Mouse (Mus musculus): ENCODE results near the gene Nfkbil1. TPM values are rescaled to one million over a fixed set of nuclear protein-coding genes. Genes with fewer than 3 reads are reported as not detected.

The Nfkbil1 gene
- polyA plus RNA-seq (2017; shearing (Covaris generic)), result 23.1 TPM

GRCm38 (mm10) chr17:35235614-35236389 is at the start of gene Nfkbil1:
Gene Nfkbil1, minus strand, starts transcription at chr17:35235792.

GRCm38 (mm10) chr17:35262664-35263522 is 27.3 kb upstream of the Nfkbil1 start, which contains the start of gene H2-D1:
Gene H2-D1, plus strand, starts transcription at chr17:35262730.

GRCm38 (mm10) chr17:35241305-35242014 is 5.9 kb upstream of the Nfkbil1 start, which contains the start of gene Ddx39b:
Gene Ddx39b, plus strand, starts transcription at chr17:35241746.

GRCm38 (mm10) chr17:35233114-35233980 is 2.2 kb downstream of the Nfkbil1 start, which contains the start of gene Atp6v1g2:
Gene Atp6v1g2, plus strand, starts transcription at chr17:35233660.

GRCm38 (mm10) chr17:35220156-35220952 is 15.2 kb downstream of the Nfkbil1 start, which contains the start of gene Gm16181:
Gene Gm16181, plus strand, starts transcription at chr17:35220834.

GRCm38 (mm10) chr17:35204494-35205379 is 30.9 kb downstream of the Nfkbil1 start, which contains the start of gene Lta:
Gene Lta, minus strand, starts transcription at chr17:35205351.

GRCm38 (mm10) chr17:35201787-35202186 is 33.8 kb downstream of the Nfkbil1 start, which contains the start of gene Tnf:
Gene Tnf, minus strand, starts transcription at chr17:35202007.

GRCm38 (mm10) chr17:35193881-35194843 is 41.4 kb downstream of the Nfkbil1 start, which contains the start of gene Ltb:
Gene Ltb, plus strand, starts transcription at chr17:35194439.

GRCm38 (mm10) chr17:35187959-35188610 is 47.5 kb downstream of the Nfkbil1 start, which contains the start of gene Lst1:
Gene Lst1, minus strand, starts transcription at chr17:35188439.

GRCm38 (mm10) chr17:35175968-35176367 is 59.6 kb downstream of the Nfkbil1 start, which contains the start of gene Aif1:
Gene Aif1, minus strand, starts transcription at chr17:35176068.

Other genes with a start within 250 kb of the Nfkbil1 start
- gene Vars, start 234.8 kb downstream of the Nfkbil1 start, polyA plus RNA-seq (2017; shearing (Covaris generic)), result 276 TPM
- 0.44 TPM for gene Vwa7, start 219.2 kb downstream of the Nfkbil1 start, polyA plus RNA-seq (2017; shearing (Covaris generic))
- gene Sapcd1, start 207.8 kb downstream of the Nfkbil1 start, polyA plus RNA-seq (2017; shearing (Covaris generic)), result 4.4 TPM
- 1.5 TPM for gene Msh5, start 189.0 kb downstream of the Nfkbil1 start, polyA plus RNA-seq (2017; shearing (Covaris generic))
- 611 TPM for gene Clic1, start 185.8 kb downstream of the Nfkbil1 start, polyA plus RNA-seq (2017; shearing (Covaris generic))
- gene Ddah2, start 176.8 kb downstream of the Nfkbil1 start, polyA plus RNA-seq (2017; shearing (Covaris generic)), result 2.5 TPM
- not detected for gene Ly6g6c, start 170.4 kb downstream of the Nfkbil1 start, polyA plus RNA-seq (2017; shearing (Covaris generic))
- not detected for gene Mpig6b, start 169.6 kb downstream of the Nfkbil1 start, polyA plus RNA-seq (2017; shearing (Covaris generic))
- gene Ly6g6e, start 158.9 kb downstream of the Nfkbil1 start, polyA plus RNA-seq (2017; shearing (Covaris generic)), result not detected
- gene Ly6g6d, start 157.7 kb downstream of the Nfkbil1 start, polyA plus RNA-seq (2017; shearing (Covaris generic)), result not detected
- not detected for gene Ly6g6f, start 150.2 kb downstream of the Nfkbil1 start, polyA plus RNA-seq (2017; shearing (Covaris generic))
- gene Abhd16a, start 146.5 kb downstream of the Nfkbil1 start, polyA plus RNA-seq (2017; shearing (Covaris generic)), result 86.4 TPM
- gene Ly6g5c, start 127.5 kb downstream of the Nfkbil1 start, polyA plus RNA-seq (2017; shearing (Covaris generic)), result not detected
- 2.4 TPM for gene Ly6g5b, start 120.4 kb downstream of the Nfkbil1 start, polyA plus RNA-seq (2017; shearing (Covaris generic))
- 62.3 TPM for gene Gpank1, start 114.3 kb downstream of the Nfkbil1 start, polyA plus RNA-seq (2017; shearing (Covaris generic))
- gene Csnk2b, start 113.7 kb downstream of the Nfkbil1 start, polyA plus RNA-seq (2017; shearing (Covaris generic)), result 279 TPM
- 5.5 TPM for gene D17H6S53E, start 109.4 kb downstream of the Nfkbil1 start, polyA plus RNA-seq (2017; shearing (Covaris generic))
- gene Apom, start 103.7 kb downstream of the Nfkbil1 start, polyA plus RNA-seq (2017; shearing (Covaris generic)), result not detected
- 48.9 TPM for gene Bag6, start 100.6 kb downstream of the Nfkbil1 start, polyA plus RNA-seq (2017; shearing (Covaris generic))
- gene Prrc2a, start 70.9 kb downstream of the Nfkbil1 start, polyA plus RNA-seq (2017; shearing (Covaris generic)), result 17.8 TPM
- gene Aif1, start 59.7 kb downstream of the Nfkbil1 start, polyA plus RNA-seq (2017; shearing (Covaris generic)), result 7.4 TPM
- 9.5 TPM for gene Lst1, start 47.4 kb downstream of the Nfkbil1 start, polyA plus RNA-seq (2017; shearing (Covaris generic))
- 1,703 TPM for gene Ltb, start 41.4 kb downstream of the Nfkbil1 start, polyA plus RNA-seq (2017; shearing (Covaris generic))
- 46.9 TPM for gene Tnf, start 33.8 kb downstream of the Nfkbil1 start, polyA plus RNA-seq (2017; shearing (Covaris generic))
- 140 TPM for gene Lta, start 30.4 kb downstream of the Nfkbil1 start, polyA plus RNA-seq (2017; shearing (Covaris generic))
- gene Gm16181, start 15.0 kb downstream of the Nfkbil1 start, polyA plus RNA-seq (2017; shearing (Covaris generic)), result 1.6 TPM
- 8.7 TPM for gene Atp6v1g2, start 2.1 kb downstream of the Nfkbil1 start, polyA plus RNA-seq (2017; shearing (Covaris generic))
- gene Ddx39b, start 6.0 kb upstream of the Nfkbil1 start, polyA plus RNA-seq (2017; shearing (Covaris generic)), result 257 TPM
- gene H2-D1, start 26.9 kb upstream of the Nfkbil1 start, polyA plus RNA-seq (2017; shearing (Covaris generic)), result 7,111 TPM
- gene H2-Q1, start 84.6 kb upstream of the Nfkbil1 start, polyA plus RNA-seq (2017; shearing (Covaris generic)), result 0.34 TPM
- gene H2-Q2, start 106.5 kb upstream of the Nfkbil1 start, polyA plus RNA-seq (2017; shearing (Covaris generic)), result 20.6 TPM
- gene H2-Q4, start 143.8 kb upstream of the Nfkbil1 start, polyA plus RNA-seq (2017; shearing (Covaris generic)), result 36.3 TPM
- 1,066 TPM for gene H2-Q6, start 189.1 kb upstream of the Nfkbil1 start, polyA plus RNA-seq (2017; shearing (Covaris generic))
- 2,802 TPM for gene H2-Q7, start 203.4 kb upstream of the Nfkbil1 start, polyA plus RNA-seq (2017; shearing (Covaris generic))
- 30.8 TPM for gene H2-Q10, start 234.3 kb upstream of the Nfkbil1 start, polyA plus RNA-seq (2017; shearing (Covaris generic))

All from inflammation-experienced regulatory T-cells, adult 16 weeks (primary cell).